Comparison of ENCODE assay signal across 7 mouse cellular contexts in genomic region chr9:40757105-40757626, GRCm38 (mm10). TPM values are rescaled to one million over a fixed set of nuclear protein-coding genes. Genes with fewer than 3 reads are reported as not detected.
DNase-seq lines count a peak whose midpoint lies in the region; ATAC-seq and TF ChIP-seq lines count a peak whose summit lies in the region.

No protein-coding gene starts in this region.

- 13% methylated on average over 12 of the region's 12 CpGs for WGBS in intestine, postnatal 0 days
- 18% methylated on average over 12 of the region's 12 CpGs for WGBS in limb, embryonic 13.5 days
- 21% methylated on average over 12 of the region's 12 CpGs for WGBS in midbrain, embryonic 12.5 days
- WGBS in stomach, embryonic 14.5 days: 12% methylated on average over 12 of the region's 12 CpGs

- DNase-seq in adrenal gland, adult 2 months: peak; percentile 66
- peak; percentile 79 to 85 for DNase-seq in cerebellum, postnatal 25 days

- ATAC-seq in granulocyte monocyte progenitor cell, adult 5-6 weeks (replicated peaks; ENCODE audit: poor library complexity, severe bottlenecking): peak; percentile 65
- ATAC-seq in intestine, postnatal 0 days: peak; percentile 79
- peak; percentile 68 for ATAC-seq in limb, embryonic 13.5 days (ENCODE audit: low FRiP score, low read depth)
- ATAC-seq in midbrain, embryonic 12.5 days (ENCODE audit: low FRiP score, low read depth): peak; percentile 84
- peak; percentile 39; the same call in 1 of the 2 replicates for ATAC-seq in stomach, embryonic 14.5 days (ENCODE audit: insufficient number of reproducible peaks, insufficient read depth, low FRiP score, low read depth)

- no peaks in the 10 kb centered on the region; the same call in 1 of the 2 replicates for H3K36me3 ChIP-seq in intestine, postnatal 0 days (ENCODE audit: control insufficient read depth, insufficient read depth)
- H3K36me3 ChIP-seq in limb, embryonic 13.5 days: peaks cover 17% of the 10 kb centered on the region
- no peaks in the 10 kb centered on the region for H3K36me3 ChIP-seq in midbrain, embryonic 12.5 days
- H3K36me3 ChIP-seq in stomach, embryonic 14.5 days (ENCODE audit: control insufficient read depth, insufficient read depth, low read length): peaks cover 4% of the 10 kb centered on the region; the same call in 1 of the 2 replicates

- H3K27me3 ChIP-seq in intestine, postnatal 0 days (replicated peaks; ENCODE audit: control insufficient read depth, insufficient read depth, low read length): no peaks in the 10 kb centered on the region
- no peaks in the 10 kb centered on the region for H3K27me3 ChIP-seq in limb, embryonic 13.5 days
- peaks cover 16% of the 10 kb centered on the region for H3K27me3 ChIP-seq in midbrain, embryonic 12.5 days
- no peaks in the 10 kb centered on the region for H3K27me3 ChIP-seq in stomach, embryonic 14.5 days (ENCODE audit: control insufficient read depth, insufficient read depth, low read length)

- H3K9ac ChIP-seq in intestine, postnatal 0 days (ENCODE audit: low read depth, low read length): no peak overlapping the region
- peak overlapping the region; percentile 48; the same call in 1 of the 2 replicates for H3K9ac ChIP-seq in limb, embryonic 13.5 days
- peak overlapping the region; percentile 31; the same call in 1 of the 2 replicates for H3K9ac ChIP-seq in midbrain, embryonic 12.5 days (replicated peaks)
- H3K9ac ChIP-seq in stomach, embryonic 14.5 days (replicated peaks; ENCODE audit: low read depth, low read length): no peak overlapping the region

- H3K4me3 ChIP-seq in intestine, postnatal 0 days (ENCODE audit: low read depth, low read length): peak overlapping the region; percentile 19; the same call in 1 of the 2 replicates
- peak overlapping the region; percentile 26; the same call in 1 of the 2 replicates for H3K4me3 ChIP-seq in limb, embryonic 13.5 days
- peak overlapping the region; percentile 30; the same call in 1 of the 2 replicates for H3K4me3 ChIP-seq in midbrain, embryonic 12.5 days
- H3K4me3 ChIP-seq in stomach, embryonic 14.5 days (ENCODE audit: low read depth, low read length): 0 out of 2 replicates have a peak overlapping the region, but pooled peaks have one; percentile 8

- H3K9me3 ChIP-seq in intestine, postnatal 0 days (ENCODE audit: control insufficient read depth): no peaks in the 10 kb centered on the region
- no peaks in the 10 kb centered on the region for H3K9me3 ChIP-seq in limb, embryonic 13.5 days
- H3K9me3 ChIP-seq in midbrain, embryonic 12.5 days: no peaks in the 10 kb centered on the region
- H3K9me3 ChIP-seq in stomach, embryonic 14.5 days (ENCODE audit: control insufficient read depth, low read depth, low read length): no peaks in the 10 kb centered on the region

- H3K4me1 ChIP-seq in intestine, postnatal 0 days (replicated peaks; ENCODE audit: control insufficient read depth, insufficient read depth, low read length): peaks cover 8% of the 10 kb centered on the region
- H3K4me1 ChIP-seq in limb, embryonic 13.5 days: peaks cover 20% of the 10 kb centered on the region
- peaks cover 16% of the 10 kb centered on the region for H3K4me1 ChIP-seq in midbrain, embryonic 12.5 days
- H3K4me1 ChIP-seq in stomach, embryonic 14.5 days (ENCODE audit: control insufficient read depth, insufficient read depth, low read length): peaks cover 11% of the 10 kb centered on the region; the same call in 1 of the 2 replicates

- TF ChIP-seq CTCF in intestine, postnatal 0 days (IDR thresholded peaks at IDR 0.05; ENCODE audit: low read depth): peak; percentile 76

- peak overlapping the region; percentile 61 for H3K4me2 ChIP-seq in intestine, postnatal 0 days (replicated peaks; ENCODE audit: low read depth)
- peak overlapping the region; percentile 57 for H3K4me2 ChIP-seq in limb, embryonic 13.5 days (replicated peaks)
- peak overlapping the region; percentile 50 for H3K4me2 ChIP-seq in midbrain, embryonic 12.5 days (replicated peaks)
- peak overlapping the region; percentile 47 for H3K4me2 ChIP-seq in stomach, embryonic 14.5 days (replicated peaks; ENCODE audit: low read depth, low read length)

- no peak overlapping the region for H3K27ac ChIP-seq in intestine, postnatal 0 days (ENCODE audit: low read depth, low read length)
- H3K27ac ChIP-seq in limb, embryonic 13.5 days: peak overlapping the region; percentile 78
- H3K27ac ChIP-seq in midbrain, embryonic 12.5 days (replicated peaks): peak overlapping the region; percentile 63
- peak overlapping the region; percentile 39; the same call in 1 of the 2 replicates for H3K27ac ChIP-seq in stomach, embryonic 14.5 days (ENCODE audit: low read length)

RNA-seq across cellular contexts. Expression of gene Hspa8, which starts 43.6 kb away (rescaled TPM):
- total RNA-seq in adrenal gland, adult 2 months (2021): 1,000 to 10,000 TPM; 1,424 to 4,193 TPM
- 1,414 and 2,267 TPM in 2 replicates for polyA plus RNA-seq in adrenal gland, adult 2 months (2012; rRNA removed)
- 2,268 and 2,405 TPM in 2 replicates for total RNA-seq in granulocyte monocyte progenitor cell, adult 5-6 weeks (2014; fragmentation: Nextera tagmentation)
- 4,273 and 4,449 TPM in 2 replicates for total RNA-seq in granulocyte monocyte progenitor cell, adult 5-6 weeks (2017)
- 1,042 and 1,135 TPM in 2 replicates for polyA plus RNA-seq in intestine, postnatal 0 days (2015; fragmentation: Nextera tagmentation; extraction: Ambion mirVana)
- polyA plus RNA-seq in limb, embryonic 13.5 days (2015; fragmentation: Nextera tagmentation; extraction: Ambion mirVana): 2,194 and 2,567 TPM in 2 replicates
- polyA plus RNA-seq in midbrain, embryonic 12.5 days (2016; fragmentation: Nextera tagmentation; extraction: Ambion mirVana): 2,718 and 2,773 TPM in 2 replicates
- 2,119 and 2,394 TPM in 2 replicates for polyA plus RNA-seq in stomach, embryonic 14.5 days (2014; fragmentation: Nextera tagmentation; extraction: Ambion mirVana)

Comparison
In these comparisons a context has a peak if more than half of its experiments do, and no peak if none do; other contexts are left out.
1. H3K9ac ChIP-seq: peak in limb, embryonic 13.5 days (single experiment) and midbrain, embryonic 12.5 days (single experiment); none in intestine, postnatal 0 days (single experiment) and stomach, embryonic 14.5 days (single experiment).
2. Peak in every context shown above with its lines, with median percentiles within 50 percentile points of each other: ATAC-seq, H3K4me2 ChIP-seq and H3K4me3 ChIP-seq.